Mouse (Mus musculus): Measurements from ENCODE around the gene Pde3a. TPM values are rescaled to one million over a fixed set of nuclear protein-coding genes. Genes with fewer than 3 reads are reported as not detected.
A peak's percentile ranks its signal among the peaks of the same experiment; 100 is the strongest.

Pde3a gene
- polyA plus RNA-seq, 2 experiments, result 0.45 to 0.86 TPM

GRCm38 (mm10) chr6:141375155-141375554, 126.1 kb downstream of the Pde3a start:
- DNase-seq (ENCODE audit: low read depth in 3 of 3, low spot score in 3 of 3) (no peak), ATAC-seq (ENCODE audit: insufficient read depth) (no peak)
- H3K27me3 ChIP-seq (ENCODE audit: control insufficient read depth, insufficient read depth, low read length), result no peaks in the 10 kb centered on the region
- no peaks in the 10 kb centered on the region for H3K36me3 ChIP-seq (replicated peaks; ENCODE audit: control insufficient read depth, insufficient read depth, low read depth)
- no peak overlapping the region for H3K9ac ChIP-seq (replicated peaks)
- 36% methylated on average over 4 of the region's 4 CpGs for WGBS (ENCODE audit: insufficient replicate concordance)
- no peak overlapping the region for H3K4me2 ChIP-seq (ENCODE audit: low read depth)
- H3K27ac ChIP-seq, result no peak overlapping the region
- no peaks in the 10 kb centered on the region for H3K4me1 ChIP-seq (replicated peaks; ENCODE audit: control insufficient read depth in 2 of 2, insufficient read depth in 2 of 2, low read length in 1 of 2)
- H3K4me3 ChIP-seq (ENCODE audit: insufficient read depth in 1 of 2, low read depth in 2 of 2, low read length in 2 of 2), result no peak overlapping the region
- no peak for TF ChIP-seq EP300 (IDR thresholded peaks at IDR 0.05; ENCODE audit: low read depth)
- TF ChIP-seq CTCF (IDR thresholded peaks at IDR 0.05; ENCODE audit: low read depth), result no peak
- no peaks in the 10 kb centered on the region for H3K9me3 ChIP-seq (ENCODE audit: control insufficient read depth, low read length)

GRCm38 (mm10) chr6:141380927-141381326, 131.9 kb downstream of the Pde3a start:
- WGBS (ENCODE audit: insufficient replicate concordance), result 64% methylated on average over 12 of the region's 12 CpGs
- H3K9me3 ChIP-seq (ENCODE audit: control insufficient read depth, low read length), result no peaks in the 10 kb centered on the region
- DNase-seq (ENCODE audit: low read depth in 3 of 3, low spot score in 3 of 3), result no peak
- TF ChIP-seq EP300 (IDR thresholded peaks at IDR 0.05; ENCODE audit: low read depth) (no peak), CTCF (IDR thresholded peaks at IDR 0.05; ENCODE audit: low read depth) (no peak)
- no peak overlapping the region for H3K9ac ChIP-seq (replicated peaks)
- no peaks in the 10 kb centered on the region for H3K36me3 ChIP-seq (replicated peaks; ENCODE audit: control insufficient read depth, insufficient read depth, low read depth)
- H3K4me1 ChIP-seq (replicated peaks; ENCODE audit: control insufficient read depth in 2 of 2, insufficient read depth in 2 of 2, low read length in 1 of 2), result peaks cover 0 to 7% of the 10 kb centered on the region in 2 experiments; a peak in 2 of 4 replicates
- H3K4me2 ChIP-seq (ENCODE audit: low read depth), result 0 out of 2 replicates have a peak overlapping the region, but pooled peaks have one; percentile 13
- H3K4me3 ChIP-seq (ENCODE audit: insufficient read depth in 1 of 2, low read depth in 2 of 2, low read length in 2 of 2), result no peak overlapping the region
- no peaks in the 10 kb centered on the region for H3K27me3 ChIP-seq (ENCODE audit: control insufficient read depth, insufficient read depth, low read length)
- ATAC-seq (ENCODE audit: insufficient read depth), result no peak
- H3K27ac ChIP-seq, result no peak overlapping the region

GRCm38 (mm10) chr6:141381473-141381872, 132.4 kb downstream of the Pde3a start:
- H3K27me3 ChIP-seq (ENCODE audit: control insufficient read depth, insufficient read depth, low read length), result no peaks in the 10 kb centered on the region
- TF ChIP-seq EP300 (IDR thresholded peaks at IDR 0.05; ENCODE audit: low read depth), result no peak
- TF ChIP-seq CTCF (IDR thresholded peaks at IDR 0.05; ENCODE audit: low read depth), result no peak
- peak in 2 of 3 experiments; percentile 2 for DNase-seq (ENCODE audit: low read depth in 3 of 3, low spot score in 3 of 3)

GRCm38 (mm10) chr6:141381881-141382370, 132.9 kb downstream of the Pde3a start:
- Histone ChIP-seq H3K36me3 (replicated peaks; ENCODE audit: control insufficient read depth, insufficient read depth, low read depth) (no peaks in the 10 kb centered on the region), H3K4me3 (ENCODE audit: insufficient read depth in 1 of 2, low read depth in 2 of 2, low read length in 2 of 2) (no peak overlapping the region), H3K9me3 (ENCODE audit: control insufficient read depth, low read length) (no peaks in the 10 kb centered on the region), H3K27me3 (ENCODE audit: control insufficient read depth, insufficient read depth, low read length) (no peaks in the 10 kb centered on the region), H3K27ac (no peak overlapping the region), H3K4me1 (replicated peaks; ENCODE audit: control insufficient read depth in 2 of 2, insufficient read depth in 2 of 2, low read length in 1 of 2) (peaks cover 0 to 7% of the 10 kb centered on the region in 2 experiments; a peak in 2 of 4 replicates), H3K4me2 (ENCODE audit: low read depth) (no peak overlapping the region), H3K9ac (replicated peaks) (no peak overlapping the region)
- DNase-seq (ENCODE audit: low read depth in 3 of 3, low spot score in 3 of 3) (no peak), ATAC-seq (ENCODE audit: insufficient read depth) (no peak)
- WGBS (ENCODE audit: insufficient replicate concordance), result 62% methylated on average over 4 of the region's 4 CpGs
- TF ChIP-seq EP300 (IDR thresholded peaks at IDR 0.05; ENCODE audit: low read depth) (no peak), CTCF (IDR thresholded peaks at IDR 0.05; ENCODE audit: low read depth) (no peak)

More at GRCm38 (mm10) chr6:141381473-141381872, 132.4 kb downstream of the Pde3a start:
- 61% methylated on average over 8 of the region's 8 CpGs for WGBS (ENCODE audit: insufficient replicate concordance)
- no peak overlapping the region for H3K9ac ChIP-seq (replicated peaks)
- no peak overlapping the region for H3K27ac ChIP-seq
- no peaks in the 10 kb centered on the region for H3K36me3 ChIP-seq (replicated peaks; ENCODE audit: control insufficient read depth, insufficient read depth, low read depth)
- peak overlapping the region; percentile 13; the same call in 1 of the 2 replicates for H3K4me2 ChIP-seq (ENCODE audit: low read depth)
- H3K4me1 ChIP-seq (replicated peaks; ENCODE audit: control insufficient read depth in 2 of 2, insufficient read depth in 2 of 2, low read length in 1 of 2), result peaks cover 0 to 7% of the 10 kb centered on the region in 2 experiments; a peak in 2 of 4 replicates
- no peaks in the 10 kb centered on the region for H3K9me3 ChIP-seq (ENCODE audit: control insufficient read depth, low read length)
- no peak overlapping the region for H3K4me3 ChIP-seq (ENCODE audit: insufficient read depth in 1 of 2, low read depth in 2 of 2, low read length in 2 of 2)
- ATAC-seq (ENCODE audit: insufficient read depth), result peak; percentile 33; the same call in 1 of the 2 replicates

GRCm38 (mm10) chr6:141388104-141388503, 139.0 kb downstream of the Pde3a start:
- Histone ChIP-seq H3K27me3 (ENCODE audit: control insufficient read depth, insufficient read depth, low read length) (no peaks in the 10 kb centered on the region), H3K4me3 (ENCODE audit: insufficient read depth in 1 of 2, low read depth in 2 of 2, low read length in 2 of 2) (no peak overlapping the region), H3K9ac (replicated peaks) (no peak overlapping the region), H3K4me2 (ENCODE audit: low read depth) (no peak overlapping the region), H3K27ac (no peak overlapping the region), H3K9me3 (ENCODE audit: control insufficient read depth, low read length) (no peaks in the 10 kb centered on the region), H3K4me1 (replicated peaks; ENCODE audit: control insufficient read depth in 2 of 2, insufficient read depth in 2 of 2, low read length in 1 of 2) (no peaks in the 10 kb centered on the region), H3K36me3 (replicated peaks; ENCODE audit: control insufficient read depth, insufficient read depth, low read depth) (no peaks in the 10 kb centered on the region)
- DNase-seq (ENCODE audit: low read depth in 3 of 3, low spot score in 3 of 3) (no peak), ATAC-seq (ENCODE audit: insufficient read depth) (no peak)
- TF ChIP-seq CTCF (IDR thresholded peaks at IDR 0.05; ENCODE audit: low read depth) (no peak), EP300 (IDR thresholded peaks at IDR 0.05; ENCODE audit: low read depth) (no peak)
- WGBS (ENCODE audit: insufficient replicate concordance), result 58% methylated on average over 5 of the region's 5 CpGs

All from liver, embryonic 14.5 days (tissue).